Mouse (Mus musculus) embryonic fibroblast, embryonic 13.5 days (primary cell): Measurements from ENCODE around the gene Grid2.
"Not testable (repeated sequence)": the region's sequence is repeated elsewhere in the genome, so short reads cannot be mapped to it uniquely, and the experiment has no call there.

Source experiments
- CTCF ChIP-seq: IDR thresholded peaks from 2 replicates; pipeline ENCODE4 v1.5.1; 2011; ENCODE audit warnings: mild to moderate bottlenecking, control low read depth, low read length, moderate library complexity, borderline replicate concordance; ENCODE audit not compliant: insufficient read depth
- POLR2A ChIP-seq: IDR thresholded peaks from 2 replicates; pipeline ENCODE4 v1.6.1; 2011; ENCODE audit warnings: low read depth, mild to moderate bottlenecking, control low read depth, low read length, moderate library complexity

DNA sequence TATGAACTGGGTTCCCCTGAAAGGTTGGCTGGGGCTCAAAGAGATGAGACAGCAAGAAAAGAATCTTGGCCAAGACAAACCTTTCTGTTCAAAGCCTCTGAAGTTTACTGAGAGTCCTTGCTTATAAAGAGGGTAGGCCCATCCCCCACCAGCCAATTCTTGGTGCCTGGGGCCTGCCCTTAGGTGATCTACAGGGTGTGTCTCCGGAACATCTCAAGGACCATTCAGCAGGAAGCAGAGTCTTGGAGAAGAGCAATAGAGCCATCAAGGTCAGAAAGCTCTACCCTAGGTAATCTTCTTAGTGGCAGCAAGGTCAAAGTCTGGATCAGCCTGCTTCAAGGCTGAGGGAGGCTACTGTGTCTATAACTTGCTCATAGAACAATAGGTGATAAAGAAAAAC is 313.1 kb downstream of the Grid2 start:
- TF ChIP-seq CTCF, POLR2A: not testable (repeated sequence)
